Mouse (Mus musculus) kidney, postnatal 0 days (tissue): ENCODE measurements around the gene Dcun1d2. TPM values are rescaled to one million over a fixed set of nuclear protein-coding genes. Genes with fewer than 3 reads are reported as not detected.

Source experiments
- ATAC-seq: fragments of 200-750 bp; cut with Nextera tagmentation; replicated peaks from 2 replicates; pipeline ENCODE4 v1.8.0; 2017; ENCODE audit warnings: low read depth, moderate number of reproducible peaks, moderate TSS enrichment, moderate library complexity; ENCODE audit not compliant: low FRiP score
- DNase-seq: peaks from one replicate; pipeline ENCODE4 v3.0.0-alpha.2; 2016; ENCODE audit warnings: low spot score
- H3K27ac ChIP-seq: fragments of 300-500 bp; sonication (generic); 2 replicates; pipeline ENCODE4 v1.5.1; 2014; ENCODE audit warnings: mild to moderate bottlenecking
- H3K27me3 ChIP-seq: fragments of 300-500 bp; sonication (generic); 2 replicates; pipeline ENCODE4 v1.6.1; 2014; ENCODE audit warnings: low read length, mixed read lengths; ENCODE audit not compliant: insufficient read depth
- H3K36me3 ChIP-seq: fragments of 300-500 bp; sonication (generic); 2 replicates; pipeline ENCODE4 v1.6.1; 2014; ENCODE audit warnings: low read length, mixed read lengths; ENCODE audit not compliant: insufficient read depth
- H3K4me1 ChIP-seq: fragments of 300-500 bp; sonication (generic); replicated peaks from 2 replicates; pipeline ENCODE4 v1.6.1; 2014; ENCODE audit warnings: antibody characterized with exemption, low read length, mixed read lengths; ENCODE audit not compliant: insufficient read depth
- H3K4me2 ChIP-seq: fragments of 300-500 bp; sonication (generic); 2 replicates; pipeline ENCODE4 v1.6.1; 2014; ENCODE audit warnings: mild to moderate bottlenecking, low read length, moderate library complexity, mixed read lengths
- H3K4me3 ChIP-seq: fragments of 300-500 bp; sonication (generic); replicated peaks from 2 replicates; pipeline ENCODE4 v1.5.1; 2014; ENCODE audit warnings: low read depth, low read length
- H3K9ac ChIP-seq: fragments of 300-500 bp; sonication (generic); 2 replicates; pipeline ENCODE4 v1.6.1; 2014; ENCODE audit warnings: low read depth, low read length
- H3K9me3 ChIP-seq: fragments of 300-500 bp; sonication (generic); replicated peaks from 2 replicates; pipeline ENCODE4 v1.6.1; 2016; ENCODE audit warnings: low read length, inconsistent platforms, mixed read lengths
- CTCF ChIP-seq: IDR thresholded peaks from 2 replicates; pipeline ENCODE4 v1.5.1; 2016; ENCODE audit warnings: antibody characterized with exemption, low read depth, mild to moderate bottlenecking, moderate library complexity
- WGBS: fragments of 180-500 bp; shearing (Covaris S2); extraction: QIAGEN DNeasy Blood & Tissue Kit; methylation state at CpG from one replicate; pipeline ENCODE4 v1.1.7; 2014; 5-methylcytosine and 5-hydroxymethylcytosine counted together
- polyA plus RNA-seq: library from polyadenylated mRNA; unstranded; fragments of >200 nt; fragmentation: Nextera tagmentation; extraction: Ambion mirVana; gene quantifications from 2 replicates; pipeline ENCODE4 v1.2.1, GENCODE M21; 2015

Dcun1d2 gene
- polyA plus RNA-seq, 1 experiment from 2014 or later = 17.3 TPM

DNA sequence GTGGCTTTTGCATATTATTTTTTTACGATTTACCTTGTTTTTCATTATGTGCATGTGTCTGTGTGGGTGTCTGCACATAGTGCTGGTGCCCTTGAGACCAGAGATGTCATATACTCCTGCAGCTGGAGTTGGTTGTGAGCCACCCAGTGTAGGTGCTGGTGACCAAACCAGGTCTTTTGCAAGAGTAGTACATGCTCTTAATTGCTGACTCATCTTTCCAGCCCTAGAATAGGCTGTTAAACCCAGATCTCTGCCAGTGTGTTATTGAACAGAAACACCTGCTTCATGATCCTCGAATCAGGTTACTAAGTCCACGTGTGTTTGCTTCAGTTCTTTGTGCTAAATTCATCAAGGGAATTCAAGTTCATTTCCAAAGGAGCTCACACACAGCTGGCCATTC lies 27.0 kb upstream of the Dcun1d2 start:
- no peaks in the 10 kb centered on the region for H3K4me1 ChIP-seq
- H3K36me3 ChIP-seq = peaks cover 22% of the 10 kb centered on the region; the same call in 1 of the 2 replicates
- WGBS = 80% methylated on average over 3 of the region's 3 CpGs
- ATAC-seq (no peak), DNase-seq (no peak)
- no peak for TF ChIP-seq CTCF
- H3K4me2 ChIP-seq = no peak overlapping the region
- no peak overlapping the region for H3K4me3 ChIP-seq
- H3K27me3 ChIP-seq = no peaks in the 10 kb centered on the region
- H3K9ac ChIP-seq = no peak overlapping the region
- H3K27ac ChIP-seq = no peak overlapping the region
- H3K9me3 ChIP-seq = no peaks in the 10 kb centered on the region

DNA sequence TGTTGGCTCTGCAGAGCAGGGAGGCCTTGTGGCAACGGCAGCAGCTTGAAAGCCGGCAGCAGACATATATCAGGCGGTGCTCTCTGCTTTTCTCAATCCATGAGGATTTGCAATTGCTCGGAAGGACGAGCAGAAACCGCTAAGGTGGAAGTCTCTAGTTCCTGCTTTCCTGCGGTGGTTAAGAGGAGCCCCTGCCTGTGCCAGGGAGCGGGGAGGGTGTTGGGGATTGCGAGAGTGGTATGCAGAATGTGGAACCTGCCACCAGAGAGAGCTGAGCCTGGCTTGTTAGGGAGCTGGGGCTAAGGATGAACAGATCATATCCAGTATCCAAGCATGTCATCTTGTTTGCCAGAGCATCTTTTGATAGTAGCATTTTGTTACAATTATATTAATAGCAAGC lies 19.0 kb upstream of the Dcun1d2 start:
- Histone ChIP-seq H3K4me1 (no peaks in the 10 kb centered on the region), H3K36me3 (peaks cover 17% of the 10 kb centered on the region; the same call in 1 of the 2 replicates), H3K4me2 (no peak overlapping the region), H3K9ac (no peak overlapping the region), H3K27me3 (no peaks in the 10 kb centered on the region), H3K9me3 (no peaks in the 10 kb centered on the region), H3K27ac (no peak overlapping the region), H3K4me3 (no peak overlapping the region)
- ATAC-seq (no peak), DNase-seq (no peak)
- TF ChIP-seq CTCF = no peak
- WGBS = 86% methylated on average over 9 of the region's 9 CpGs

DNA sequence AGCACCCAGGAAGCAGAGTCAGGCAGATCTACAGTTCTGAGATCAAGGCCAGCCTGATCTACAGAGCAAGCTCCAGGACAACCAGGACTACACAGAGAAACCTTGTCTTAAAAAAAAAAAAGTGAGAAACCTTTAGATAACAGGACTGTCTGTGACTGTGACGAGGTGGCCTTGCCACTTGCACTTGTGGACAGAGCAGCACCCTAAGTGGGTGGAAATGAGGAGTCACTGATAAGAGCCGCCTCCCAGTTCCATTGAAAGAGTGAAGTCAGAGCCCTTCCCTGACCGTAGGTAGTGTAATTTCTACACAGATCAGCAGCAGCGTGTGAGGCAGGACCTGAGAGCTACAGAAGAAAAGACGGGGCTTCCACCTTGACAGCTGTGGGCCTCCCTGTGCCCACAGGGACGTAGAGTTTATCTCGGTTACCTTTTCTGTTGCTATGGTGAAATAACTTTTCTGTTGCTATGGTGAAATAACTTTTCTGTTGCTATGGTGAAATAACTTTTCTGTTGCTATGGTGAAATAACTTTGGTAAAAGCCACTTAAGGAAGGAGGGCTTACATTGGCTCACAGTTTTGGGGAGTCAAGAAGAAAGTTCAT lies 18.5 kb upstream of the Dcun1d2 start:
- Histone ChIP-seq H3K27me3 (no peaks in the 10 kb centered on the region), H3K9ac (no peak overlapping the region), H3K9me3 (no peaks in the 10 kb centered on the region), H3K4me1 (no peaks in the 10 kb centered on the region), H3K27ac (no peak overlapping the region), H3K36me3 (peaks cover 17% of the 10 kb centered on the region; the same call in 1 of the 2 replicates), H3K4me3 (no peak overlapping the region), H3K4me2 (no peak overlapping the region)
- DNase-seq (no peak), ATAC-seq (no peak)
- 82% methylated on average over 7 of the region's 7 CpGs for WGBS
- no peak for TF ChIP-seq CTCF

DNA sequence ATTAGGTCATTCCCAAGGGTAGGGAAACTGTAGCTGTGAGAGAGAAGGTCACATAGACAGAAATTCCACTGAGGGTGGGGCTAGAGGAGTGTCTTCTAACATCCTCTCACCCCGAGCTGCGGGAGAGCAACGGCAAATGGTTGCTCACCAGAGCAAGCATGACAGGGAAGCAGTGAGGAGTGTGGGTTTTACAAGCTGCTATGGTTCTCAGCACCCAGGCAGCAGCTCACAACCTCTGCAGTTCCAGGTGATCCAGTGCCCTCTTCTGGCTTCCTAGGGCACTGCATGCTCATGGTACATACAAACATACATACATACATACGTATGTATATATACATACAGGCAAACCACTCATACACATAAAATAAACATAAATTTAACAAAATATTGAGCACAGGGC lies 18.0 kb upstream of the Dcun1d2 start:
- no peak for TF ChIP-seq CTCF
- no peaks in the 10 kb centered on the region for H3K4me1 ChIP-seq
- no peak overlapping the region for H3K4me3 ChIP-seq
- H3K27ac ChIP-seq = no peak overlapping the region
- ATAC-seq = no peak
- H3K9ac ChIP-seq = no peak overlapping the region
- peaks cover 16% of the 10 kb centered on the region; the same call in 1 of the 2 replicates for H3K36me3 ChIP-seq
- no peaks in the 10 kb centered on the region for H3K9me3 ChIP-seq
- no peak for DNase-seq
- no peak overlapping the region for H3K4me2 ChIP-seq
- H3K27me3 ChIP-seq = no peaks in the 10 kb centered on the region
- 98% methylated on average over 4 of the region's 4 CpGs for WGBS

DNA sequence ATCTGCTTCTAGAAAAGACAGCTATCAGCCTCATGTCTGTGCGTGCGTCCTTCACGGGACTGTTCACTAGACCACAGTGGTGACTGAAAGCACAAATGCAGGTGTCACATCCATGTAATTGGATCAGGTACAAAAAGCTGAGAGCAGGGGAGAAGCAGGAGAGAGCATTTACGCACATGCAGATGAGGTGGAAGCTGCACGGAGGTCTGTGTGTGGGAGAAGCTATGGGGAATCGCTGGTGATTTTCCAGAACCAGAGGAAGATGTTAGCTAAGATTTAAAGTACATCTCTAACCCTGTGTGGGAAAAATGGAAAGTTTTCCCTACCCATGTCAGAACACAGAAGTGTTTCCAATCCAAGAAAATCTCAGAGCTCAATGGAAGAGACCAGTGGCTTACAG lies 17.5 kb upstream of the Dcun1d2 start:
- Histone ChIP-seq H3K9ac (no peak overlapping the region), H3K27ac (no peak overlapping the region), H3K4me1 (no peaks in the 10 kb centered on the region), H3K27me3 (no peaks in the 10 kb centered on the region), H3K9me3 (no peaks in the 10 kb centered on the region), H3K36me3 (peaks cover 16% of the 10 kb centered on the region; the same call in 1 of the 2 replicates), H3K4me3 (no peak overlapping the region), H3K4me2 (no peak overlapping the region)
- no peak for TF ChIP-seq CTCF
- WGBS = 84% methylated on average over 6 of the region's 6 CpGs
- no peak for DNase-seq
- ATAC-seq = no peak

DNA sequence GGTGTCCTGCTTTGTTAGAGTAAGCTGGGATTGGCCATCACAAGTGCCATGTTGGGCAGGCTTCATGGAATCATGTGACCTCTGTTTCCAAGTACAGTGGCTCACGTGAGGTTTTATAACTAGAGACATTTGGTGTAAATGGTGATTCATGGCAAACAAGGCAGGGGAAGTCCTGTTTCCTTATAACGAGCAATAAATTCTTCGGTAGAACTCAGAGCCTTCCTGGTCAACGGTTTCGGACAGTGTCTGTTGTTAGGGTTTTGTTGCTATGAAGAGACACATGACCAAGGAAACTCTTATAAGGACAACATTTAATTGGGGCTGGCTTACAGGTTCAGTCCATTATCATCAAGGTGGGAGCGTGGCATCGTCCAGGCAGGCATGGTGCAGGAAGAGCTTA lies 13.1 kb upstream of the Dcun1d2 start:
- Histone ChIP-seq H3K4me1 (no peaks in the 10 kb centered on the region), H3K27me3 (no peaks in the 10 kb centered on the region), H3K9ac (no peak overlapping the region), H3K9me3 (no peaks in the 10 kb centered on the region), H3K4me2 (no peak overlapping the region), H3K36me3 (peaks cover 32% of the 10 kb centered on the region), H3K4me3 (no peak overlapping the region), H3K27ac (no peak overlapping the region)
- DNase-seq = no peak
- no peak for ATAC-seq
- WGBS = 89% methylated on average over 7 of the region's 7 CpGs
- TF ChIP-seq CTCF = no peak

DNA sequence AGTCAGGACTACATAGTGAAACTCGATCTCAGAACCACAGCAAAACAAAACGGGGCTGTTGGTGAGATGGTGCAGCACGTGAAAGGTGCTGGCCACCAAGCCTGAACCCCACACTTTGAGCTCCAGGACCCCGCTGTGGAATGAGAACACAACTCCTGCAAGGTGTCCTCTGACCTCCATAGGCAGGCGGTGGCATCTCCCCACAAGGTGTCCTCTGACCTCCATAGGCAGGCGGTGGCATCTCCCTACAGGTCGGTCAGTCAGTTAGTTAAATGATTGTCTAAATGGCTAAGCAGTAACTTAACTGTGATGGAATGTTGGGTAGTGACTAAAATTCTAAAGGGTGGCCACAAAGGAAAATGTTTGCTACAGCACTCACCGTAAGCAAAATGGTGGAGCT lies 11.6 kb upstream of the Dcun1d2 start:
- H3K9ac ChIP-seq = no peak overlapping the region
- peaks cover 45% of the 10 kb centered on the region for H3K36me3 ChIP-seq
- no peak for DNase-seq
- WGBS = 90% methylated on average over 8 of the region's 8 CpGs
- H3K4me2 ChIP-seq = no peak overlapping the region
- H3K4me3 ChIP-seq = no peak overlapping the region
- H3K27me3 ChIP-seq = no peaks in the 10 kb centered on the region
- no peak for TF ChIP-seq CTCF
- no peak overlapping the region for H3K27ac ChIP-seq
- no peaks in the 10 kb centered on the region for H3K9me3 ChIP-seq
- 0 out of 2 replicates have a peak, but pooled peaks have one; percentile 17 for ATAC-seq
- no peaks in the 10 kb centered on the region for H3K4me1 ChIP-seq
